Mouse (Mus musculus): ENCODE results near the gene Vdr. TPM values are rescaled to one million over a fixed set of nuclear protein-coding genes. Genes with fewer than 3 reads are reported as not detected.

Vdr gene
- polyA plus RNA-seq, 1 experiment from 2014 or later, result 20.6 TPM

- H3K9ac ChIP-seq (ENCODE audit: low read depth, low read length), result no peak overlapping the region
- no peaks in the 10 kb centered on the region for H3K4me1 ChIP-seq (replicated peaks; ENCODE audit: insufficient read depth, low read length)
- H3K27me3 ChIP-seq (ENCODE audit: insufficient read depth, low read length), result no peaks in the 10 kb centered on the region
- peak overlapping the region; percentile 14; the same call in 1 of the 2 replicates for H3K4me3 ChIP-seq (replicated peaks; ENCODE audit: low read depth, low read length)
- no peaks in the 10 kb centered on the region for H3K9me3 ChIP-seq (replicated peaks; ENCODE audit: low read length)
- DNase-seq (ENCODE audit: low spot score) (peak; percentile 93), ATAC-seq (replicated peaks; ENCODE audit: low FRiP score, low read depth) (peak; percentile 55)
- H3K27ac ChIP-seq, result peak overlapping the region; percentile 8; the same call in 1 of the 2 replicates
- WGBS, result 3% methylated on average over 19 of the region's 19 CpGs
- no peaks in the 10 kb centered on the region for H3K36me3 ChIP-seq (ENCODE audit: insufficient read depth, low read length)
- H3K4me2 ChIP-seq (ENCODE audit: low read length), result peak overlapping the region; percentile 50
- peak; percentile 91 for TF ChIP-seq CTCF (IDR thresholded peaks at IDR 0.05; ENCODE audit: low read depth)
Measured at GRCm38 (mm10) chr15:97849116-97849911, 61.1 kb downstream of the Vdr start.

- H3K4me3 ChIP-seq (replicated peaks; ENCODE audit: low read depth, low read length), result no peak overlapping the region
- no peaks in the 10 kb centered on the region for H3K9me3 ChIP-seq (replicated peaks; ENCODE audit: low read length)
- H3K27ac ChIP-seq, result no peak overlapping the region
- H3K36me3 ChIP-seq (ENCODE audit: insufficient read depth, low read length), result no peaks in the 10 kb centered on the region
- H3K4me1 ChIP-seq (replicated peaks; ENCODE audit: insufficient read depth, low read length), result no peaks in the 10 kb centered on the region
- DNase-seq (ENCODE audit: low spot score), result no peak
- H3K9ac ChIP-seq (ENCODE audit: low read depth, low read length), result no peak overlapping the region
- H3K4me2 ChIP-seq (ENCODE audit: low read length), result no peak overlapping the region
- WGBS, result 92% methylated on average over 2 of the region's 2 CpGs
- no peak for TF ChIP-seq CTCF (IDR thresholded peaks at IDR 0.05; ENCODE audit: low read depth)
- no peak for ATAC-seq (replicated peaks; ENCODE audit: low FRiP score, low read depth)
- no peaks in the 10 kb centered on the region for H3K27me3 ChIP-seq (ENCODE audit: insufficient read depth, low read length)
Measured at GRCm38 (mm10) chr15:97847866-97848265, 62.6 kb downstream of the Vdr start.

GRCm38 (mm10) chr15:97847285-97847684 is 63.1 kb downstream of the Vdr start:
- 97% methylated on average over 4 of the region's 4 CpGs for WGBS
- no peak for ATAC-seq (replicated peaks; ENCODE audit: low FRiP score, low read depth)

GRCm38 (mm10) chr15:97846121-97846882 is 64.1 kb downstream of the Vdr start:
- Histone ChIP-seq H3K36me3 (ENCODE audit: insufficient read depth, low read length) (no peaks in the 10 kb centered on the region), H3K27me3 (ENCODE audit: insufficient read depth, low read length) (no peaks in the 10 kb centered on the region), H3K4me1 (replicated peaks; ENCODE audit: insufficient read depth, low read length) (no peaks in the 10 kb centered on the region), H3K9ac (ENCODE audit: low read depth, low read length) (no peak overlapping the region), H3K27ac (no peak overlapping the region), H3K4me2 (ENCODE audit: low read length) (no peak overlapping the region), H3K9me3 (replicated peaks; ENCODE audit: low read length) (no peaks in the 10 kb centered on the region), H3K4me3 (replicated peaks; ENCODE audit: low read depth, low read length) (no peak overlapping the region)
- no peak for TF ChIP-seq CTCF (IDR thresholded peaks at IDR 0.05; ENCODE audit: low read depth)
- DNase-seq (ENCODE audit: low spot score), result no peak
- no peak for ATAC-seq (replicated peaks; ENCODE audit: low FRiP score, low read depth)
- 88% methylated on average over 11 of the region's 11 CpGs for WGBS

More at GRCm38 (mm10) chr15:97847285-97847684, 63.1 kb downstream of the Vdr start:
- no peaks in the 10 kb centered on the region for H3K9me3 ChIP-seq (replicated peaks; ENCODE audit: low read length)
- no peaks in the 10 kb centered on the region for H3K4me1 ChIP-seq (replicated peaks; ENCODE audit: insufficient read depth, low read length)
- no peak for DNase-seq (ENCODE audit: low spot score)
- no peaks in the 10 kb centered on the region for H3K27me3 ChIP-seq (ENCODE audit: insufficient read depth, low read length)
- H3K27ac ChIP-seq, result no peak overlapping the region
- no peaks in the 10 kb centered on the region for H3K36me3 ChIP-seq (ENCODE audit: insufficient read depth, low read length)
- no peak for TF ChIP-seq CTCF (IDR thresholded peaks at IDR 0.05; ENCODE audit: low read depth)
- H3K9ac ChIP-seq (ENCODE audit: low read depth, low read length), result no peak overlapping the region
- H3K4me2 ChIP-seq (ENCODE audit: low read length), result no peak overlapping the region
- H3K4me3 ChIP-seq (replicated peaks; ENCODE audit: low read depth, low read length), result no peak overlapping the region

- no peak for DNase-seq (ENCODE audit: low spot score)
- WGBS, result 73% methylated on average over 19 of the region's 19 CpGs
Measured at GRCm38 (mm10) chr15:97844037-97845034, 66.1 kb downstream of the Vdr start, which contains the start of gene Hdac7. Gene Hdac7, minus strand, starts transcription at chr15:97844502.

More at GRCm38 (mm10) chr15:97844037-97845034, 66.1 kb downstream of the Vdr start, which contains the start of gene Hdac7:
- no peak within 1 kb of the TSS for H3K4me2 ChIP-seq (ENCODE audit: low read length)
- no peak within 1 kb of the TSS for H3K27ac ChIP-seq
- H3K27me3 ChIP-seq (ENCODE audit: insufficient read depth, low read length), result no peaks in the 10 kb centered on the region
- H3K9ac ChIP-seq (ENCODE audit: low read depth, low read length), result no peak within 1 kb of the TSS
- H3K4me1 ChIP-seq (replicated peaks; ENCODE audit: insufficient read depth, low read length), result peaks cover 12% of the 10 kb centered on the region
- H3K9me3 ChIP-seq (replicated peaks; ENCODE audit: low read length), result no peaks in the 10 kb centered on the region
- H3K4me3 ChIP-seq (replicated peaks; ENCODE audit: low read depth, low read length), result no peak within 1 kb of the TSS
- ATAC-seq (replicated peaks; ENCODE audit: low FRiP score, low read depth), result no peak
- no peaks in the 10 kb centered on the region for H3K36me3 ChIP-seq (ENCODE audit: insufficient read depth, low read length)
- TF ChIP-seq CTCF (IDR thresholded peaks at IDR 0.05; ENCODE audit: low read depth), result no peak

All from kidney, postnatal 0 days (tissue).